Comparison of ENCODE assay signal across 10 mouse cellular contexts in the genomic region with DNA sequence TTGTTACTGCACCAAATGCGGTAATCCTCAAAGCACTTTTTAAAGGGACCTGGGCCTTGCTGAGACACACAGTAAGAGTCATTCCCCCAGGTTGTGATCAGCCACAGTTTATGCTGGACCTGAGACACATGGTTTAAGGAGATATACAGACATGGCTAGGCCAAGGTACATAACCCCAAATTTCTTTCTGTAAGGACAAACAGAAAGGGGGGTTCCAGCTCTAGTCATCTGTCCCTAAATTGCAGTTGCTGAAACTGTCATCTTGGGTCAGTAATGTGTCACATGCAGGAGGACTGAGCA.
"Had no signal": no experiment of that assay in that cellular context is flagged by ENCODE, and none has a peak within 500 bp of the region (broad histone marks: within the 10 kb centered on the region; RNA-seq: fewer than 3 reads in every experiment).

No protein-coding gene starts in this region.

- DNase-seq: right cerebral cortex, adult 18-20 months; right cerebral cortex, postnatal 14 days; right cerebral cortex, postnatal 25 days; right cerebral cortex, postnatal 4 days; spleen, adult 18-20 months; thymus, adult 18-20 months; thymus, adult 2 months had no signal

- H3K27ac ChIP-seq: neural tube, embryonic 15.5 days; stomach, embryonic 15.5 days; stomach, postnatal 0 days had no signal

- H3K4me1 ChIP-seq: neural tube, embryonic 15.5 days; stomach, embryonic 15.5 days had no signal

- H3K9ac ChIP-seq: neural tube, embryonic 15.5 days; stomach, embryonic 15.5 days had no signal

- H3K4me3 ChIP-seq: neural tube, embryonic 15.5 days; stomach, embryonic 15.5 days had no signal

- H3K9me3 ChIP-seq: neural tube, embryonic 15.5 days; stomach, embryonic 15.5 days had no signal

- H3K36me3 ChIP-seq: neural tube, embryonic 15.5 days; stomach, embryonic 15.5 days had no signal

- H3K27me3 ChIP-seq: neural tube, embryonic 15.5 days; stomach, embryonic 15.5 days had no signal

- H3K4me2 ChIP-seq: neural tube, embryonic 15.5 days; stomach, embryonic 15.5 days had no signal
